Mouse (Mus musculus) myocyte (in vitro differentiated cells): ENCODE measurements around the gene Oxtr. TPM values are rescaled to one million over a fixed set of nuclear protein-coding genes. Genes with fewer than 3 reads are reported as not detected.

Experiments used
- H3K27me3 ChIP-seq: one replicate; pipeline ENCODE4 v1.6.1; 2011; ENCODE audit not compliant: control insufficient read depth, insufficient read depth, insufficient read length
- H3K36me3 ChIP-seq: one replicate; pipeline ENCODE4 v1.6.1; 2011; ENCODE audit not compliant: control insufficient read depth, insufficient read depth
- H3K4me2 ChIP-seq: one replicate; pipeline ENCODE4 v1.6.1; 2011; ENCODE audit warnings: low read depth, control low read depth
- H3K4me3 ChIP-seq: one replicate; pipeline ENCODE4 v1.5.1; 2011; ENCODE audit warnings: mild to moderate bottlenecking, control low read depth, moderate library complexity
- H3K79me2 ChIP-seq: one replicate; pipeline ENCODE4 v1.6.1; 2011; ENCODE audit not compliant: control insufficient read depth, insufficient read depth
- H3ac ChIP-seq: one replicate; pipeline ENCODE4 v1.6.1; 2011; ENCODE audit not compliant: control insufficient read depth, insufficient read length
- CEBPB ChIP-seq: IDR thresholded peaks from 2 replicates; pipeline ENCODE4 v1.6.1; 2011; ENCODE audit warnings: mild to moderate bottlenecking, moderate library complexity; ENCODE audit not compliant: poor library complexity, insufficient read depth, severe bottlenecking
- E2F4 ChIP-seq: IDR thresholded peaks from one replicate; pipeline ENCODE4 v1.6.1; 2011; ENCODE audit warnings: mild to moderate bottlenecking, control low read depth, moderate library complexity; ENCODE audit not compliant: insufficient read depth
- MAX ChIP-seq: IDR thresholded peaks from one replicate; pipeline ENCODE4 v1.6.1; 2011; ENCODE audit warnings: low read depth, mild to moderate bottlenecking, control low read depth
- MYOD1 ChIP-seq, 3 experiments: IDR thresholded peaks; one replicate each; pipeline ENCODE4 v1.6.1; 2011; ENCODE audit warnings: control low read depth in 2 of 3, low read depth in 2 of 3, mild to moderate bottlenecking in 2 of 3, moderate library complexity in 1 of 3; ENCODE audit not compliant: insufficient read length in 2 of 3, control insufficient read depth in 1 of 3
- MYOG ChIP-seq, 3 experiments: IDR thresholded peaks; one replicate each; pipeline ENCODE4 v1.6.1; 2011; ENCODE audit warnings: control low read depth in 2 of 3, low read depth in 2 of 3, mild to moderate bottlenecking in 2 of 3; ENCODE audit not compliant: insufficient read length in 2 of 3, control insufficient read depth in 1 of 3, insufficient read depth in 1 of 3
- POLR2A ChIP-seq: IDR thresholded peaks from one replicate; pipeline ENCODE4 v1.6.1; 2011; ENCODE audit warnings: low read depth, mild to moderate bottlenecking, control low read depth, moderate library complexity; ENCODE audit not compliant: insufficient read length
- POLR2AphosphoS2 ChIP-seq: IDR thresholded peaks from one replicate; pipeline ENCODE4 v1.6.1; 2011; ENCODE audit warnings: low read depth, control low read depth; ENCODE audit not compliant: insufficient read length
- REST ChIP-seq: IDR thresholded peaks from one replicate; pipeline ENCODE4 v1.6.1; 2011; ENCODE audit warnings: mild to moderate bottlenecking, control low read depth, moderate library complexity; ENCODE audit not compliant: insufficient read depth, insufficient read length
- SRF ChIP-seq: IDR thresholded peaks from one replicate; pipeline ENCODE4 v1.6.1; 2011; ENCODE audit warnings: low read depth; ENCODE audit not compliant: control insufficient read depth, insufficient read length
- TCF12 ChIP-seq: IDR thresholded peaks from one replicate; pipeline ENCODE4 v1.6.1; 2011; ENCODE audit warnings: mild to moderate bottlenecking, control low read depth; ENCODE audit not compliant: poor library complexity, insufficient read depth, severe bottlenecking
- TCF3 ChIP-seq: IDR thresholded peaks from one replicate; pipeline ENCODE4 v1.6.1; 2011; ENCODE audit warnings: low read depth, control low read depth; ENCODE audit not compliant: insufficient read length
- USF1 ChIP-seq: IDR thresholded peaks from one replicate; pipeline ENCODE4 v1.6.1; 2011; ENCODE audit warnings: low read depth, mild to moderate bottlenecking, control low read depth, moderate library complexity
- polyA plus RNA-seq: library from polyadenylated mRNA; unstranded; fragments of >200 nt; fragmentation: generic; extraction: Trizol; gene quantifications from one replicate; pipeline ENCODE4 v1.2.1, GENCODE M21; 2012; ENCODE audit warnings: missing spikeins

Gene Oxtr
- polyA plus RNA-seq, result 0.06 TPM

DNA sequence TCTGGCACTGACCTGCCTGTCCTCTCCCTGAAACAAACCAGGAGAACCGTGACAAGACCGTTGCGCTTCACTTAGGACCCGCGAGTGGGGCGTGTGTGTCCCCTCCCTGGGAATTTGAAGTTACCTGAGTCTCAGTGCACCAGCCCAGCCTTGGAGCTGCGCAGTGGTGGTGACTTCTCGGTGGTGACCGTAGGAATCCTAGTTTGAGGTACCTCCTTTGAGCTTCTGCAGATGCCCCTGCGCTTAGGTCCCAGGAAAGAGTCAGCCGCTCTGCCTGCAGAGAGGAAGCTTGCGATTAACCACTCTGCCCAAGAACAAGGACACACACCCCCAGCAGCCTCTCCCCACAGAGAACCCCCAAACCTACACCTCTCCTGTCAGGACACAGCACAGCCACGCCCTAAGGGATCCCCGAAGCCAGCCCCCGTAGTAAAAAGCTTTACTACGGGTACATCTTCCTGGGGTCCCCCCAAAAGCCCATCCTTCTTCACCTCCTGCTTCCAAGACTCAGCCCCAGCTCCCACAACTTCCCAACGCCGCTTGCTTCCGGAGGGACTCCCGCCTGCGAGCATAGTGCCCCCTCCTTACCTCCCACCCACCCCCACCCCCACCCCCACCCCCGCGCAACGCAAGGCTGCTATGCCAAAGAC lies at the start of gene Oxtr:
Gene Oxtr (minus strand): TSS at position 34 of the 650 bp plus-strand sequence.
- Histone ChIP-seq H3K27me3 (peaks cover 22% of the 10 kb centered on the region), H3K4me3 (no peak within 1 kb of the TSS), H3ac (no peak within 1 kb of the TSS), H3K79me2 (no peaks in the 10 kb centered on the region), H3K4me2 (peak within 1 kb of the TSS; percentile 68), H3K36me3 (no peaks in the 10 kb centered on the region)
- TF ChIP-seq TCF12 (no peak), POLR2AphosphoS2 (no peak), MYOD1 (IDR thresholded peaks at IDR 0.05; ENCODE audit: control insufficient read depth in 1 of 3, insufficient read length in 2 of 3, low read depth in 2 of 3) (no peak), REST (no peak), USF1 (no peak), SRF (no peak), CEBPB (no peak), POLR2A (no peak), MAX (no peak), E2F4 (no peak), TCF3 (no peak), MYOG (IDR thresholded peaks at IDR 0.05; ENCODE audit: control insufficient read depth in 1 of 3, insufficient read depth in 1 of 3, insufficient read length in 2 of 3, low read depth in 2 of 3) (no peak)

- TF ChIP-seq MAX (no peak), MYOD1 (IDR thresholded peaks at IDR 0.05; ENCODE audit: control insufficient read depth in 1 of 3, insufficient read length in 2 of 3, low read depth in 2 of 3) (no peak), TCF12 (no peak), POLR2A (no peak), SRF (no peak), TCF3 (no peak), MYOG (IDR thresholded peaks at IDR 0.05; ENCODE audit: control insufficient read depth in 1 of 3, insufficient read depth in 1 of 3, insufficient read length in 2 of 3, low read depth in 2 of 3) (no peak), USF1 (no peak), E2F4 (no peak), POLR2AphosphoS2 (no peak), CEBPB (no peak), REST (no peak)
- Histone ChIP-seq H3K79me2 (no peaks in the 10 kb centered on the region), H3K27me3 (peaks cover 23% of the 10 kb centered on the region), H3K4me3 (no peak overlapping the region), H3K36me3 (no peaks in the 10 kb centered on the region), H3K4me2 (no peak overlapping the region), H3ac (no peak overlapping the region)
Observed at GRCm38 (mm10) chr6:112525434-112525833, 35.7 kb upstream of the Oxtr start.

- TF ChIP-seq POLR2A, result no peak
- TF ChIP-seq MYOD1 (IDR thresholded peaks at IDR 0.05; ENCODE audit: control insufficient read depth in 1 of 3, insufficient read length in 2 of 3, low read depth in 2 of 3), result no peak
- TF ChIP-seq E2F4, result no peak
- no peak for TF ChIP-seq USF1
- TF ChIP-seq CEBPB, result no peak
- TF ChIP-seq TCF3, result no peak
- TF ChIP-seq MYOG (IDR thresholded peaks at IDR 0.05; ENCODE audit: control insufficient read depth in 1 of 3, insufficient read depth in 1 of 3, insufficient read length in 2 of 3, low read depth in 2 of 3), result no peak
- TF ChIP-seq POLR2AphosphoS2, result no peak
- TF ChIP-seq TCF12, result no peak
- no peak for TF ChIP-seq REST
- TF ChIP-seq MAX, result no peak
- TF ChIP-seq SRF, result no peak
- no peaks in the 10 kb centered on the region for H3K79me2 ChIP-seq
- no peak overlapping the region for H3K4me2 ChIP-seq
- H3K4me3 ChIP-seq, result no peak overlapping the region
- H3K27me3 ChIP-seq, result peaks cover 31% of the 10 kb centered on the region
- H3K36me3 ChIP-seq, result no peaks in the 10 kb centered on the region
- no peak overlapping the region for H3ac ChIP-seq
Observed at GRCm38 (mm10) chr6:112524459-112524858, 34.7 kb upstream of the Oxtr start.

DNA sequence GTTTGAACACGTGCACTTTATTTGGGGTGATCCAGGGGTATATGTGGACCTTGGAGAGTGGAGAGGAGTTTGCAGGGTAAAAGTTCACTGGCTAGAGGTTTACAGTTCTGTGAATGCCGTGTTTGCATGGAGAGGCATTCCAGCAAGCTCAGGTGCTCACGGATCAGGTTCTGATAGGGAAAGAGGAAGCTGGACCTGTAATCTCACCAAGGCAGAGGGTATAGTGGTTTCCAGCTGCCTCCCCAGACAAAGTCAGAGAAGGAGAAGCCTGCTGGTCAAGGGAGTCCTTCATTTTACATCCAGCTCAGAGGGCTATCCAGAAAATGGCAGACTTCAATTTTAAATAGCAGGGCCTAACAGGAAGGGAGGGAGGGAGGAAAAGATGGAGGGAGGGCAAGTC lies 28.2 kb upstream of the Oxtr start:
- TF ChIP-seq CEBPB (no peak), POLR2AphosphoS2 (no peak), USF1 (no peak)
- H3K36me3 ChIP-seq, result no peaks in the 10 kb centered on the region
- no peak overlapping the region for H3K4me3 ChIP-seq
- H3K79me2 ChIP-seq, result no peaks in the 10 kb centered on the region
- peaks cover 36% of the 10 kb centered on the region for H3K27me3 ChIP-seq
- H3K4me2 ChIP-seq, result no peak overlapping the region
- no peak overlapping the region for H3ac ChIP-seq

- H3K36me3 ChIP-seq, result no peaks in the 10 kb centered on the region
- no peak overlapping the region for H3K4me2 ChIP-seq
- H3K27me3 ChIP-seq, result peaks cover 31% of the 10 kb centered on the region
- H3ac ChIP-seq, result no peak overlapping the region
- no peaks in the 10 kb centered on the region for H3K79me2 ChIP-seq
- no peak overlapping the region for H3K4me3 ChIP-seq
- TF ChIP-seq USF1 (no peak), TCF3 (no peak), POLR2A (no peak), E2F4 (no peak), TCF12 (no peak), SRF (no peak), MAX (no peak), REST (no peak), POLR2AphosphoS2 (no peak), CEBPB (no peak)
Observed at GRCm38 (mm10) chr6:112517572-112517971, 27.8 kb upstream of the Oxtr start.
